Mouse (Mus musculus) forelimb bud, embryonic 11.5 days (tissue): Measurements from ENCODE around the gene Ifngr2.

Source experiments
- DNase-seq: peaks from one replicate; pipeline ENCODE4 v3.0.0-alpha.2; 2012; ENCODE audit warnings: low read depth, low spot score

The Ifngr2 gene

GRCm38 (mm10) chr16:91536372-91536771 is 10.5 kb upstream of the Ifngr2 start:
- DNase-seq: no peak

GRCm38 (mm10) chr16:91537065-91537464 is 9.8 kb upstream of the Ifngr2 start:
- DNase-seq: no peak

- no peak for DNase-seq
Observed at GRCm38 (mm10) chr16:91538051-91538450, 8.8 kb upstream of the Ifngr2 start.

GRCm38 (mm10) chr16:91538513-91538912 is 8.4 kb upstream of the Ifngr2 start:
- no peak for DNase-seq

- no peak for DNase-seq
Observed at GRCm38 (mm10) chr16:91541573-91542081, 5.2 kb upstream of the Ifngr2 start.

- DNase-seq: no peak
Observed at GRCm38 (mm10) chr16:91543619-91544018, 3.3 kb upstream of the Ifngr2 start.

GRCm38 (mm10) chr16:91545597-91546281 is 1.1 kb upstream of the Ifngr2 start:
- no peak for DNase-seq

GRCm38 (mm10) chr16:91546391-91546835 is 459 bp upstream of the Ifngr2 start:
- DNase-seq: no peak

- no peak for DNase-seq
Observed at GRCm38 (mm10) chr16:91547974-91548373, 1.1 kb downstream of the Ifngr2 start.

- no peak for DNase-seq
Observed at GRCm38 (mm10) chr16:91548586-91548985, 1.7 kb downstream of the Ifngr2 start.

- DNase-seq: no peak
Observed at GRCm38 (mm10) chr16:91548996-91549395, 2.1 kb downstream of the Ifngr2 start.

- no peak for DNase-seq
Observed at GRCm38 (mm10) chr16:91549616-91550015, 2.7 kb downstream of the Ifngr2 start.

- no peak for DNase-seq
Observed at GRCm38 (mm10) chr16:91551081-91551524, 4.2 kb downstream of the Ifngr2 start.

GRCm38 (mm10) chr16:91552072-91552471 is 5.2 kb downstream of the Ifngr2 start:
- no peak for DNase-seq

GRCm38 (mm10) chr16:91553625-91554024 is 6.8 kb downstream of the Ifngr2 start:
- DNase-seq: no peak

GRCm38 (mm10) chr16:91555017-91555605 is 8.2 kb downstream of the Ifngr2 start:
- DNase-seq: no peak

- DNase-seq: no peak
Observed at GRCm38 (mm10) chr16:91556659-91557058, 9.8 kb downstream of the Ifngr2 start.

GRCm38 (mm10) chr16:91557214-91557613 is 10.3 kb downstream of the Ifngr2 start:
- peak; percentile 53 for DNase-seq

GRCm38 (mm10) chr16:91557693-91558092 is 10.8 kb downstream of the Ifngr2 start:
- no peak for DNase-seq

GRCm38 (mm10) chr16:91561099-91561498 is 14.2 kb downstream of the Ifngr2 start:
- DNase-seq: no peak

- no peak for DNase-seq
Observed at GRCm38 (mm10) chr16:91561541-91562457, 14.9 kb downstream of the Ifngr2 start.
